Mouse (Mus musculus) urinary bladder, postnatal 14 days (tissue): Measurements from ENCODE around the gene Srd5a2.

Experiments
- DNase-seq: peaks from one replicate; pipeline ENCODE4 v3.0.0; 2021; ENCODE audit warnings: low spot score

The Srd5a2 gene

DNA sequence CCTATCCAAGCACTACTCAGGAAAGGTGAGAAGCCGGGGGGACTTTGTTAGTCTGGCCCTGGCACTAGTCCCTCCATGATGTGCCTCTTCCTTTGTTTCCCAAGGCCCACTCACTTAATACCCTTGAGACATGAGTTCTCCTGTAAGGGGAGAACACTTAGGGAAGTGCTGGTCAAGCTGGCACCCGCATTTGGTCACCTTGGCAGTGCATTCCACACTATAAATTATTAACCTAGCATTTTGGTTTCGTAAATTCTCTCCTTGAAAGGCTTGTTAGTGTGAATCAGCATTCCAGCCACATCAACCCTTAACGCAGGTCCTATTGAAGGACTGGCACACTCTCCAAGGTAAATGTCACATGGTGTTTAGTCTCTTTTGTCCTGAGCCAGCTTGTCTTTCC lies 61.8 kb downstream of the Srd5a2 start:
- DNase-seq = no peak

- no peak for DNase-seq
Measured at GRCm38 (mm10) chr17:73984508-73984907, 63.2 kb downstream of the Srd5a2 start.

DNA sequence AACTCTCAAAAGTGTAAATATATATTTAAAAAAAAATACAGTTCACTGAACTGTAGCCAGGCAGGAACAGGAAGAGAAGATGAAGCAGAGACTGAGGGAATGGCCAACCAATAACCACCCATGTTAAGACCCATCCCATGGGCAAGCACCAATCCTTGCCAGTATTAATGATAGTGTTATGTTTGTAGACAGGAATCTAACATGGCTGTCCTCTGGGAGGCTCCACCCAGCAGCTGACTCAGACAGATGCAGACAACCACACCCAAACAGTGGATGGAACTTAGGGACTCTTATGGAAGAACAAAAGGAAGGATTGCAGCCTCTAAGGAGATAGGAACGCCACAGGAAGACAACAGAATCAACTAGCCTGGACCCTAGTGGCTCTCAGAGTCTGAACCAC lies 64.8 kb downstream of the Srd5a2 start:
- no peak for DNase-seq

GRCm38 (mm10) chr17:73976066-73976465 lies 71.7 kb downstream of the Srd5a2 start:
- DNase-seq = no peak

- no peak for DNase-seq
Measured at GRCm38 (mm10) chr17:73972648-73973047, 75.1 kb downstream of the Srd5a2 start.

DNA sequence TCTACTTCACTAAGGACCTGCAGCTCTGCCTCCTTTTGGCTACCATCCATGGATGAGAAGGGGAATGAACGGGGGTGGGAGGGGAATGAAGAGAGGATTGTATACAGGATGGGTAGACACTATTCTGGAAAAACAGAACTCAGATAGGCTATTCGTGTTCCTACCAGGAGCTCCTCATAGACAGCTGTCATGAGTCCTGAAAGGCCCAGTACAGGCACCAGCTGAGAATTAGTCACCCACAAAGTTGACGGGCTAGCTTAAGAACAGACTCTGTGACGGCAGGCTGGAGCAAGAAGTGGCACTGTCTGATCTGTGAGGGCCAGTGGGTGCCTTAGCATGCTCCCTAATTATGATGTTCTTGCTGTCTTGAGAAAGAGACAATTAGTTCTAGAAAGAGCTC lies 76.4 kb downstream of the Srd5a2 start:
- no peak for DNase-seq

DNA sequence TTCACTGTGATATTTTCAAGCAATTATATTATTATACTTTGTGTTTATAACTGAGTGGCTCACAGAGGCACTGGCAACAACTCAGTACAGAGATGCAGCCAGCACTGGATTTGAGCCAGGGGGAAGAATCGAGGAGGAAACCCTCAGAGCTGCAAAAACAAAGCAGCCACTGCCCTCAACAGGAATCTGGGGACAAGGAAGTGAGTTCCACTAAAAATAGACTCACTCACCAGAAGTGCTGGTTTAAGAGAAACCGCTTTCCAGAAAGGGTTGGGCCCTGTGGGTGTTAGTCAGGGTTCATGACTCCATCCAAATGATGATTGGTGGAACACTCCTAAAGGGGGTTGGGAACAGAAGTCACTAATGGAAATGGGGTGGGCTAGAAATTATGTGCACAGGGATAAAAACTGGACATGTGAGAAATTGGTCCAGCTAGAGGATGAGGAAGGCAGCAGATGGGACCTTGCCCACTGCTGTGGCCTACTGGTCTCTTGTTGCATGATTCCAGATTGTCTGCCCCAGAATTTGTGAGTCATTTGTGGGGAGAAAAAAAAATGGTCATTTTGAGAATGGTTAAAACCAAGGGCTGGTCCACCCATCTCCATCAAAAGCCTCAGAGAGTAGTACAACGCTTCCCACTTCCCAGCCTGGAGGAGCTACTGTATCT lies 77.2 kb downstream of the Srd5a2 start:
- peak; percentile 76 for DNase-seq
